Mouse (Mus musculus): ENCODE measurements around the gene Gm853. TPM values are rescaled to one million over a fixed set of nuclear protein-coding genes. Genes with fewer than 3 reads are reported as not detected.
A peak's percentile ranks its signal among the peaks of the same experiment; 100 is the strongest.

The Gm853 gene
- total RNA-seq, 4 experiments from 2014 or later, result not detected

- DNase-seq (ENCODE audit: low spot score in 2 of 2), result no peak
These were observed 6.8 kb downstream of the Gm853 start for GRCm38 (mm10) chr4:130215392-130215791.

DNA sequence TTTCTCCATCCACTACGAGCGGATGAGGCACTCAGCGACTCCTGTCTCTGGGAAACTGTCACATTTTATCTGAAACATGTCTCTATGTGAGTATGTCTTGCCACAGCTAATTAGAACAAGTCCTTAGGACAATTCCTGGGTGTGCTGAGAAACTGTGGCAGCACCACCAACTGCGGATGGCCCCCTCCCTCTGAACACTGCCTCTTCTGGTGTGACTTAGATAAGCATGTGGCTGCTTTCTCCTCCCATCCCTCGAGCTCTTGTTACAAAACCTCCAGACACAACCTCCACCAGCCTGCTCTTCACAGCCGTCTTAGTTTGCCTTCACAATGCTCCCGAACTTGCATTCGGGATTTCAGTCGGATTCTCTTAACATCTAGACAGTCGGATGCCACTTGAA is 8.3 kb downstream of the Gm853 start:
- DNase-seq (ENCODE audit: low spot score in 2 of 2), result no peak

GRCm38 (mm10) chr4:130213197-130213596 is 9.0 kb downstream of the Gm853 start:
- DNase-seq (ENCODE audit: low spot score in 2 of 2), result no peak

DNA sequence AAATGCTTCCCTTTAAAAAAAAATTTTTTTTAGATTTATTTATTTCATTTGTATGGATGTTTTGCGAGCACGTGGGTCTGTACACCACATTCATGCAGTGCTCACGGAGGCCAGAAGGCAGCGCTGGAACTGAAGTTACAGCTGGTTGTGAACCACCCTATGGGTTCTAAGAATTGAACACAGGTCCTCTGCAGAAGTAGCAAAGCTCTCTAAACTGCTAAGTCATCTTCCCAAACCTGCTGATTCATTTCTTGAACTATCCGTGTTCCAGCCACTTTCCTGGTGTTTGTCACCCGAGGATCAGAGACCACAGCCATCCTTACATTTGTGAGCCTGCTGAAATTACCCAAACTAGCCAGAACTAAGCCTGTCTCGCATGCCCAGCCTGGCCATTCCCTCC is 9.8 kb downstream of the Gm853 start:
- no peak for DNase-seq (ENCODE audit: low spot score in 2 of 2)

DNA sequence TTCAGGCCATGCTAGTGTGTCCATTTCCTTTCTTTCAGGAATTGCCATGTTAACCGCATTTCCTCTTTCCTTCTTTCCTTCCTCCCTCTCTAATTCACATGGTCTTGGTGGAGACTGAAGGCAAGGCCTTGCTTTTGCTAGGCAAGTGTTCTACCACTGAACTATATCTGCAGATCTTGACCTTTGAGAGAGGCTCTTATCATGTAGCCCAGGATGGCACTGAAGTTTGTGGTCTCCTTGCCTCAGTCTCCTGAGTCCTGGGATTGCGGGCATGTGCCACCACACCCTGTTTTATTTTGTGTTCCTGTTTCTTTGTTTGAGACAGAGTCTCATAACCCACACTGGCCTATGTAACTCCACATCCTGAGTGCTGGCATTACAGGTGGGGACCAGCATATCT is 10.3 kb downstream of the Gm853 start:
- no peak for DNase-seq (ENCODE audit: low spot score in 2 of 2)

GRCm38 (mm10) chr4:130198694-130199670 is 23.2 kb downstream of the Gm853 start:
- peak; percentile 65 to 96 for DNase-seq (ENCODE audit: low spot score in 2 of 2)

DNA sequence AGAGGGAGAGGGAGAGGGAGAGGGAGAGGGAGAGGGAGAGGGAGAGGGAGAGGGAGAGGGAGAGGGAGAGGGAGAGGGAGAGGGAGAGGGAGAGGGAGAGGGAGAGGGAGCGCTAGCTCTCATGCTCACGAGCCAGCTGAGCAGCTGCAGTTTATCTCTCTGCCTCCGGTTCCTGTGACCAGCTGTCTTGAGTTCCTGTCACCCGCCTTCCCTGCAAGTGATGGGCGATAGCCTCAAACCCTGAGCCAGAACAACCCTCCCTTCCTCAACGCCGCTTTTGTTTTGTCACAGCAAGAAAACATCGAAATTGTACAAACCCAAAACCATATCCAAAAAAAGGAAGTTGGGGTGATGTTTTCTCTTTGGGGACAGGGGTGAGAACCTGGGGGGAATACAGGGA is 25.7 kb downstream of the Gm853 start:
- no peak for DNase-seq (ENCODE audit: low spot score in 2 of 2)

GRCm38 (mm10) chr4:130195924-130196323 is 26.3 kb downstream of the Gm853 start:
- no peak for DNase-seq (ENCODE audit: low spot score in 2 of 2)

DNA sequence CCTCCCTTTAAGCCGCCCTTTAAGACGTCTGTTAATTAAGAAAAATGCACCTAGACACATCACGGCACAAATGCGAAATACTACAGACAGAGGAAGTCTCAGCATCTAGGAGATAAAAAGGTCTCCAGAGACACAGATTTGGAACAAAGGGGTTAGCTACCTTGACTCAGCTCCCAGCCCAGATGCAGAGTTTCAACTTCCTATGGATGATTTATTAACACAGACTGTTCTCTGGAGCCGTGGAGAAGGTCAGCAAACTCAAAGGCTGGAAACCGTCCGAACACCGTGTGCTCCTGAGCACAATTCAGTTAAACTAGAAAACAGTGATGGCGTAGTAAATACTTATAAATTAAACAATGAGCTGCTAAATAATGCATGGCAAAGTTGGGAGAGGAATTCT is 29.9 kb downstream of the Gm853 start:
- no peak for DNase-seq (ENCODE audit: low spot score in 2 of 2)

DNA sequence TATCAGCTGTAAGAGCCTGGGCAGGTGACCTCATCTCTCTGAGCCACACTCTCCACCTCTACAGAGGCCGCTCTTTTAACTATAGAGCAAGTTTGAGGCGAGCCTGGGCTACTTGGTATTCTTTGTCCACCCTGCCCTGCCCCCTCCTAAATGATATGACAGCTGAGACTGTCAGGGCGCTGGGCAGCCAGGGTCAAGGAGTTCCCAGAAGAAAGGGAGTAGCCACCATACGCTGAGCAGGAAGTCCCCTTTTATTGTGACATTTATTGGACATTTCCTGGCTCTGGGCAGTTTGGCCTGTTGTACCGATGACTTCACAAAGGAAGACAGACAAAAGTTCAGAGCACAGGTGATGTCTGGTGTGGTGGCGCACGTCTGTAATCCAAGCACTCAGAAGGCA is 32.6 kb downstream of the Gm853 start:
- no peak for DNase-seq (ENCODE audit: low spot score in 2 of 2)

DNA sequence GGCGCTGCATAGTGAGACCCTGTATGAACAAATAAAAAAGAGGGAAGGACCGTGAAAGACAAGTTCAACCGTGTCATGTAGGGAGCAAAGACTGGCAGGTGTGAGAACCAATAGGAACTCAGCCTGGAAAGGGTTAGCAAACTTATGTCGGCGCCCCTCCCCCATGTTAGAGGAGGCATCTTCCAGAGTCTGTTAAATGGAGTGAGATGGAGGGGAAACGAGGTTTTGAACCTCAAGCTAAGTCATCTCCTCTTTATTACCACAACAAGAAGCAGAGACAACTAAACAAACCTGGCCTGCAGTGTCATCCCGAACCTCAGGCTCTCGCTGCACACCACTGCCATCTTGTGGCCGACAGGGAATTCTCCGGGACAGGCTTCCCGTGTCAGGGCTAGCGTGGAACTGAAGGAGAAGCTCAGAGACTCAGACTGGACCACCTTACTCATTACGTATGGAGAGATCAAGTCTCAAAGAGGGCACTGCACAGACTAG is 33.3 kb downstream of the Gm853 start:
- DNase-seq (ENCODE audit: low spot score in 2 of 2), result peak; percentile 31 to 60

GRCm38 (mm10) chr4:130186891-130187290 is 35.3 kb downstream of the Gm853 start:
- DNase-seq (ENCODE audit: low spot score in 2 of 2), result no peak

GRCm38 (mm10) chr4:130186450-130186849 is 35.8 kb downstream of the Gm853 start:
- DNase-seq (ENCODE audit: low spot score in 2 of 2), result no peak

DNA sequence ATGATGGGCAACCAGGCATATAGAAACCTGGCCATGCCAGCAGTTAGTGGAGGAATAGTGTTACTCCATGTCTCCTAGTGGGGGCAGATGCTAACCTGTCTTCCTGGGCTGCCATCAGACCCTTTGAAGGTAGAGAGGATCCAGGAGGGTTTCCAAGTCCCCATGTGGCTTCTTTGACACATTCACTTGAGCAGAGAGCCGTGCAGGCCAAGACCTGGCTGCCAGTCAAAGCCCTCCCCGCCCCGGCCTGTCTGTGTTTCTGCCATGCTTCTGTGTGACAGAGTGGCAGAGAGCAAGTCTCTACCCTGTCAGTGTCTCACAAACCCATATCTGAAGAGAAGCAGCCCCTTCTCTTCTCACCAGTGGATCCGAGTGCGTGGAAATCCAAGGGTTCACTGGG is 38.3 kb downstream of the Gm853 start:
- DNase-seq (ENCODE audit: low spot score in 2 of 2), result no peak

DNA sequence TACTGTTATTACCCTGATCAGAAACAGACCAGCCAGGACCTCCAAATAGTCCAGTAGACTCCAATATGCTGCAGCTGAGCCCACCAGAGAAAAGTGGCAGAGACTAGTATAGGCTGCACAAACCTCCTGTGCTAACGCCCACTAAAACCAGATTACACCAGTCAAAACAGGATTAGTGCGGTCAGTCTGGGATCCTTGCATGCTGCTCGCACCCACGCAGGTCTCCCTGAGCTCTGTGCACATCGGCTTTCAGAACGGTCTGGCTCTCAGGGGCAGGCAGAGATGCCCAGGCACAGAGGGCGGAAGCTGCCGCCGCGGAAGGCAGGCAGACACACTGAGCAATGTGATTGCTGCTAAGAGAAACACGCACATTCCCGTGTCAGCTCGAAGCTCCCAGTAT is 39.2 kb downstream of the Gm853 start:
- no peak for DNase-seq (ENCODE audit: low spot score in 2 of 2)

- DNase-seq (ENCODE audit: low spot score in 2 of 2), result no peak
These were observed 40.3 kb downstream of the Gm853 start for GRCm38 (mm10) chr4:130181886-130182285.

GRCm38 (mm10) chr4:130180909-130181602 is 41.1 kb downstream of the Gm853 start:
- no peak for DNase-seq (ENCODE audit: low spot score in 2 of 2)

DNA sequence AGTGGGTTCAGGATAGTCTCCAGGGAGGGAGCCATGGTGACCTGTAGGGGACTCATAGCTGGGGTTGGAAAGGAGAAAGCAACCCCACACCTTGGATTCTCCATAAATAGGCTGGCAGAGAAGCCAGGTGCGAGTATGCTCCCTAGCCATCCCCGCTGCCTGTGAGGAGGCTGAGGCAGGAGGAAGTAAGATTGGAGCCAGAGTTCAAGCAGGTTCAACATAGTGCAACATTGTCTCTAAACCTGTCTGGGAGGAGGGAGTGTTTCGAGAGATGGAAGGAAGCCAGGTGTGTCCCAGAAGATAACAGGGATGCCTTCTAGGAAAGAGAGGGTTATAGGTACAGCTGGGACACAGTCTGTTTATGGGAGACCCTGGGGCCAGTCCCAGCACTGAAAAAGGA is 42.3 kb downstream of the Gm853 start:
- no peak for DNase-seq (ENCODE audit: low spot score in 2 of 2)

DNA sequence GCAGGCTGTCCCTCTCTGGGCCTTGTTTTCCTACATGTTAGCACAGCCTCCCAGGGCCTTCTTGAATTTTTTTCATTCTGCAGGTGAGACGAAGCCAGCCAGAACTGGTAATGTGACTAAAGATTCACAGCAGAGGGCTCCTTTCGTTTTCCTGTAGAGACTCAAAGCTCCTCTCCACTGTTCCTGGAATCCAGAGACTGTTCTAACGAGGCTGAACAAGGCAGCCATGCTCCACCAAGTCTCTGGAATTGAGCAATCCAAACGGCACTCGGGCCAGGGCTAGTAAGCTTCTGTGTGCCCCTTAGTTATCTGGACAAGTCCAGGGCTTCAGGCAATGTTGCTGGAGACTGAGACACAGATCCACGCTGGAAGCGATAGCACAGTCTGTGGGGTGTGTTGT is 44.7 kb downstream of the Gm853 start:
- no peak for DNase-seq (ENCODE audit: low spot score in 2 of 2)

- no peak for DNase-seq (ENCODE audit: low spot score in 2 of 2)
These were observed 45.1 kb downstream of the Gm853 start for GRCm38 (mm10) chr4:130177087-130177486.

DNA sequence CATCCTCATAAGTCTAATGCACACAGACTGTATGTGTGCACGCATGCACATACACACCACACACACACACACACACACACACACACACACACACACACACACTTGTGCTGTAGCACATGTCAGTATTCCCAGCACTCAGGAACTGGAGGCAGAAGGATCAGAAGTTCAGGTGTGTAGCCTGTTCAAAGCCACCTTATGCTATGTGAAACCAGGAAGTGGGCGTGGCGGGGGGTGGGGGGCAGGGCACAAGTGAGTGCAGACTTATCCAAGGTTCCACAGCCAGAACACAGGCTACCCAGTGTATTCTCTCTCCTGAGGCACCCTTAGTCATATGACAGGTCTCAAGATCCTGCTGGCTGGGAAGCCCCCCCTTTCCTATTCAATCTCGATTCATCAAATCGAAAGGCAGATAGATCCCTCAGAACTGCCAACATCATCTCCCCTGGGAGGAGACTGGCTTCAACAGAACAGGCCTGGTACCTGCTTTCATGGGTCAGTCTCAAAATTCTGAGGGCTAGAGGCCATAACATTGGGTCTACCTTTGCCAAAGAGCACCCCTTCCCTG is 46.0 kb downstream of the Gm853 start:
- no peak for DNase-seq (ENCODE audit: low spot score in 2 of 2)

- DNase-seq (ENCODE audit: low spot score in 2 of 2), result no peak
These were observed 47.0 kb downstream of the Gm853 start, which contains the start of gene Tinagl1 for GRCm38 (mm10) chr4:130175072-130175711. Gene Tinagl1, minus strand, starts transcription at chr4:130175122.
